Mouse (Mus musculus) embryonic facial prominence, embryonic 13.5 days (tissue): ENCODE data around the gene Capn11. TPM values are rescaled to one million over a fixed set of nuclear protein-coding genes. Genes with fewer than 3 reads are reported as not detected.

Experiments
- ATAC-seq: fragments of 200-750 bp; cut with Nextera tagmentation; 2 replicates; pipeline ENCODE4 v1.8.0; 2017; ENCODE audit warnings: low read depth; ENCODE audit not compliant: insufficient number of reproducible peaks, insufficient read depth, low FRiP score, low TSS enrichment
- H3K27ac ChIP-seq: fragments of 300-500 bp; sonication (generic); 2 replicates; pipeline ENCODE4 v1.5.1; 2015; ENCODE audit warnings: moderate library complexity, mild to moderate bottlenecking, inconsistent platforms
- H3K27me3 ChIP-seq: fragments of 300-500 bp; sonication (generic); 2 replicates; pipeline ENCODE4 v1.6.1; 2015; ENCODE audit warnings: mild to moderate bottlenecking, inconsistent platforms
- H3K36me3 ChIP-seq: fragments of 300-500 bp; sonication (generic); 2 replicates; pipeline ENCODE4 v1.6.1; 2015; ENCODE audit warnings: mild to moderate bottlenecking, inconsistent platforms
- H3K4me1 ChIP-seq: fragments of 300-500 bp; sonication (generic); 2 replicates; pipeline ENCODE4 v1.6.1; 2015; ENCODE audit warnings: inconsistent platforms
- H3K4me2 ChIP-seq: fragments of 300-500 bp; sonication (generic); 2 replicates; pipeline ENCODE4 v1.6.1; 2015; ENCODE audit warnings: moderate library complexity, mild to moderate bottlenecking, inconsistent platforms
- H3K4me3 ChIP-seq: fragments of 300-500 bp; sonication (generic); 2 replicates; pipeline ENCODE4 v1.5.1; 2015; ENCODE audit warnings: mild to moderate bottlenecking, inconsistent platforms
- H3K9ac ChIP-seq: fragments of 300-500 bp; sonication (generic); 2 replicates; pipeline ENCODE4 v1.6.1; 2015; ENCODE audit warnings: mild to moderate bottlenecking, inconsistent platforms
- H3K9me3 ChIP-seq: fragments of 300-500 bp; sonication (generic); 2 replicates; pipeline ENCODE4 v1.6.1; 2016; ENCODE audit warnings: inconsistent platforms
- whole genome bisulfite sequencing: fragments of 180-500 bp; shearing (Covaris S2); methylation state at CpG from one replicate; pipeline ENCODE4 v1.1.7; 2015; ENCODE audit warnings: mixed read lengths; 5-methylcytosine and 5-hydroxymethylcytosine counted together
- polyA plus RNA-seq: library from polyadenylated mRNA; unstranded; fragments of >200 nt; fragmentation: Nextera tagmentation; extraction: Ambion mirVana; gene quantifications from 2 replicates; pipeline ENCODE4 v1.2.1, GENCODE M21; 2015

Capn11 gene
- 0.63 and 0.84 TPM in 2 replicates for polyA plus RNA-seq

DNA sequence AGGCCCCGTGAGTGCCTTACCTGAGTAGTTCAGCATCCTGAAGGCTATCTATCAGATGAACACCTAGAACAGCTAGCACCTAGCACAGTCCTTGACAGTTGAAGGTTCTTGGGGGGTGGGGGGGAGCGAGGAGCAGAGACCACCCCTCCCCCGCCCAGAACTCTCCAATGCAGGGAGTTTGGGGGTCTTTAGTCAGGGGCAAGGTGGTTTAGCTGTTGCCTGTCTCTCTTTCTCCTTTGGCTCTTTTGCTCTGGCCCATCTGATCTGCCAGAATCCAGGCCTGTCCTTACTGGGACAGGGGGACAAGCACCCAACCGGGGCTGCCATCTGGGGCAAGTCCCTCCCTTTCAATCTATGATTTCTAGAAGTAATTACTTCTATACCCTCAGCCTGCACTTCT, at the start of gene Capn11:
Capn11 (minus strand) TSS at position 101 of the 400 bp plus-strand sequence.
- H3K27ac ChIP-seq = no peak within 1 kb of the TSS
- no peaks in the 10 kb centered on the region for H3K27me3 ChIP-seq
- 0 out of 2 replicates have a peak, but pooled peaks cover 3% of the 10 kb centered on the region for H3K4me1 ChIP-seq
- no peak within 1 kb of the TSS for H3K4me2 ChIP-seq
- H3K9ac ChIP-seq = 0 out of 2 replicates have a peak within 1 kb of the TSS, but pooled peaks have one; percentile 3
- ATAC-seq = no peak
- H3K36me3 ChIP-seq = peaks cover 31% of the 10 kb centered on the region
- H3K4me3 ChIP-seq = no peak within 1 kb of the TSS
- 81% methylated on average over 4 of the region's 4 CpGs for WGBS
- no peaks in the 10 kb centered on the region for H3K9me3 ChIP-seq

DNA sequence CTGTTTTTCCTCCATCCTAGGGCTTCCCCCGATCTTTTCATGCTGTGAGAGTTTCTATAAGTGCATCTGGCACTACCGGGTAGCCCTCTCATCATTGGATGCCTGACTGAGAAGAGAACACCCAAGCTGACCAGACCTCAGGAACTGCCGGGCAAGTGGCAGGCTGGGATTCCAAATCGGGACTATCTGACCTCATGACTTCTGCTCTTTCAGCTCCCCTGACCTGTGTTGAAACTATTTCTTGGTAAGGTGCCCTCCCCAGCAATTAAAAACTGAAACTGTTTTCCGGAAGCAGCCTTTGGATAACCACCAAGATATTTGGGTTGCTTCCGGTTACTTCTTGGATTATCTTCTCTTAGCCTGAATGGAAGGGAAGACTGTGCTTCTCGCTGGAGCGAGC, 49.1 kb upstream of the Capn11 start:
- no peak for ATAC-seq
- Histone ChIP-seq H3K27me3 (no peaks in the 10 kb centered on the region), H3K9ac (no peak overlapping the region), H3K4me2 (no peak overlapping the region), H3K9me3 (no peaks in the 10 kb centered on the region), H3K4me1 (no peaks in the 10 kb centered on the region), H3K4me3 (no peak overlapping the region), H3K27ac (no peak overlapping the region), H3K36me3 (no peaks in the 10 kb centered on the region)
- 82% methylated on average over 8 of the region's 8 CpGs for WGBS

DNA sequence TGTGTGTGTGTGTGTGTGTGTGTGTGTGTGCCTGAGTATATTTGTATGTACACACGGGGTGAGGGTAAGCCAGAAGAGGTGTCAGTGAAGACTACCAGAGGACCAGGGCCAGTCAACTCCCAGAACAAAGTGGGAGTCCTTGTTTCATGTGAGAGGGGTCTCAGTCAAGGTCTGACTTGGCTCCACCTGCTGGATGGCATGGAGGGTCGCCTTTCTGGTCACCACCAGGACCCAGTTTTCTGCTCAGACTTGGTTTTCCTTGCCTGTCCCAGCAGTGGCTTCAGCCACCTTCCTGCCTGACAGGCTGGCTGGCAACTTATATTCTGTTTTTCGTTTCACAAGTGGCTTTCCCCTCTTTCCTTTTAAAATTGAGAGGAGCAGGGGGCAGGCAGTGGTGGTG, 48.3 kb upstream of the Capn11 start:
- Histone ChIP-seq H3K9me3 (no peaks in the 10 kb centered on the region), H3K36me3 (no peaks in the 10 kb centered on the region), H3K27ac (no peak overlapping the region), H3K9ac (no peak overlapping the region), H3K4me3 (no peak overlapping the region), H3K4me1 (no peaks in the 10 kb centered on the region), H3K27me3 (no peaks in the 10 kb centered on the region), H3K4me2 (no peak overlapping the region)
- ATAC-seq = no peak
- 24% methylated on average over 3 of the region's 3 CpGs for WGBS

DNA sequence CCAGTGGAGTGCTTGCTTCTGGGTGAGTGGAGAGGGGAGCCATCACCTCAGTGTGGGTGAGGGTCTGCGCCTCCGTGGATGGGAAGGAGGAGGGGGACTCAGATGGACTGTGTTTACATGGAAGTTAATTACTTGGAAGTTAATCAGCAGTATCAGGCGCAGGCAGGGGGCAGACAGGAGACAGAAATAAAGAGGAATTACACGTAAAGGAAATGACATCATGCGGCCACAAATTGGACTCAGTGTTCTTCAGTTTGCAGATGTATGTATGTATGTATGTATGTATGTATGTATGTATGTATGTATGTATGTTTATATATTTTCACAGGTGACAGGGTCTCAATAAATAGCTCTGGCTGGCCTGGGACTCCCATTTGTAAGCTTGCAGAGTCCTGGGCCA, 47.7 kb upstream of the Capn11 start:
- no peak overlapping the region for H3K9ac ChIP-seq
- H3K4me2 ChIP-seq = no peak overlapping the region
- WGBS = 66% methylated on average over 5 of the region's 5 CpGs
- no peaks in the 10 kb centered on the region for H3K9me3 ChIP-seq
- H3K36me3 ChIP-seq = no peaks in the 10 kb centered on the region
- H3K27ac ChIP-seq = no peak overlapping the region
- no peaks in the 10 kb centered on the region for H3K27me3 ChIP-seq
- H3K4me1 ChIP-seq = no peaks in the 10 kb centered on the region
- ATAC-seq = no peak
- no peak overlapping the region for H3K4me3 ChIP-seq

DNA sequence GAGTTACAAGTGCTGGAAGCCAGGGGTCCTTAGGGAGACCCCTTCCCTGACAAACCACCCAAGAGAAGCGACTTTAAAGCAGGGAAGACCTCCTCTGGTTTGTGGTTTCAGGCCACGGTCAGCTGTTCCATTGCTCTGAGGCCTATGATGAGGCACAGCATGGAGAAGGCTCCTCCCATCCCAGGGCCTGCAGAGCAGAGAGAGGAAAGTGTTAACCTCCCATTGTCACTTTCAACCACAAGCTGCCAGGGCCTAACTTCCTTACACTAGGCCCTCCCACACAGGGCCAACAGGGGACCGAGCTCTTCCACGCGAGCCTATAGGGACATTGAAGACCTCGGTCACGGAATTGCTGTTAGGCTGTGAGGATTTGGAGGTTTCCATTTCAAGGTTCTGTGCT, 44.1 kb upstream of the Capn11 start:
- Histone ChIP-seq H3K4me2 (no peak overlapping the region), H3K27me3 (no peaks in the 10 kb centered on the region), H3K9ac (no peak overlapping the region), H3K9me3 (no peaks in the 10 kb centered on the region), H3K36me3 (peaks cover 15% of the 10 kb centered on the region), H3K4me1 (peaks cover 17% of the 10 kb centered on the region; the same call in 1 of the 2 replicates), H3K4me3 (no peak overlapping the region), H3K27ac (0 out of 2 replicates have a peak overlapping the region, but pooled peaks have one; percentile 14)
- no peak for ATAC-seq
- WGBS = 53% methylated on average over 7 of the region's 7 CpGs

DNA sequence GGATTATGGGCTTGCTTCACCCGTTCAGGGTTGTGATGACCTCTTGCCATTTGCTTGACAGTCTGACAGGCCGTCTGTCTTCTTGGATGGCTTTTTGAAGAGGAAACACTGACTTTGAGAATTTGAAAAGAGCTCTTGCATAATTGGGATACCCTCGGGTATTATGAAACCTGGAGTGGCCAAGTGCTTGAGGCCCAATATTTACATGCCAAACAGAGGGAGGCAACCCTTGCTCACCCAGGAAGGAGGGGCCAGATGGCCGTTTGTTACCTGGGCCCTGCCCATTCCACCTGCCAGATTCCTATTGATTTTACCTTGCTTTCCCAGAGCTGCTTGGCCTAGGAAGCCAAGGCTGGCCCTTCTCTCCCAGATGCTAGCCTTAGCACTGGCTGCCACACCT, 43.1 kb upstream of the Capn11 start:
- Histone ChIP-seq H3K36me3 (peaks cover 22% of the 10 kb centered on the region), H3K4me1 (peaks cover 17% of the 10 kb centered on the region; the same call in 1 of the 2 replicates), H3K9ac (no peak overlapping the region), H3K9me3 (no peaks in the 10 kb centered on the region), H3K27me3 (no peaks in the 10 kb centered on the region), H3K27ac (no peak overlapping the region), H3K4me3 (no peak overlapping the region), H3K4me2 (no peak overlapping the region)
- 60% methylated on average over 4 of the region's 4 CpGs for WGBS
- ATAC-seq = no peak

DNA sequence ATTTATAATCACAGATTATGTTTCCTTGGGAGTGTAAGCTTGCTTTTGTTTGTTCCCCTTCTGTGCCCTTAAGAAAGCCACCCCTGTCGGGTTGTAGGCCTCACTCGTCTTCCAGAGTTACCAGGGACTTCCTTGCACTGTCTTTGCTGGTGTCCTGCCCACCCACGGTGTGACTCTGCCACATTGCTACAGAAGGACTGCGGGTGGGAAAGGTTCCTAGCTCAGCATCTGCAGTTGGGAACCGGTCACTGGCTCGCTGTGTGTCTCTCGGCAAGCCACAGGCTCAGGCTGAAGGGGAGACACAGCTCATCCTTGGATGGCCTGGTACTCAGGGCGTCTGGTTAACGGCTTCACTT, 42.1 kb upstream of the Capn11 start:
- Histone ChIP-seq H3K9ac (0 out of 2 replicates have a peak overlapping the region, but pooled peaks have one; percentile 40), H3K27me3 (no peaks in the 10 kb centered on the region), H3K4me2 (no peak overlapping the region), H3K36me3 (peaks cover 31% of the 10 kb centered on the region), H3K4me3 (no peak overlapping the region), H3K27ac (peak overlapping the region; percentile 34; the same call in 1 of the 2 replicates), H3K9me3 (no peaks in the 10 kb centered on the region), H3K4me1 (peaks cover 17% of the 10 kb centered on the region; the same call in 1 of the 2 replicates)
- 59% methylated on average over 9 of the region's 9 CpGs for WGBS
- ATAC-seq = no peak

DNA sequence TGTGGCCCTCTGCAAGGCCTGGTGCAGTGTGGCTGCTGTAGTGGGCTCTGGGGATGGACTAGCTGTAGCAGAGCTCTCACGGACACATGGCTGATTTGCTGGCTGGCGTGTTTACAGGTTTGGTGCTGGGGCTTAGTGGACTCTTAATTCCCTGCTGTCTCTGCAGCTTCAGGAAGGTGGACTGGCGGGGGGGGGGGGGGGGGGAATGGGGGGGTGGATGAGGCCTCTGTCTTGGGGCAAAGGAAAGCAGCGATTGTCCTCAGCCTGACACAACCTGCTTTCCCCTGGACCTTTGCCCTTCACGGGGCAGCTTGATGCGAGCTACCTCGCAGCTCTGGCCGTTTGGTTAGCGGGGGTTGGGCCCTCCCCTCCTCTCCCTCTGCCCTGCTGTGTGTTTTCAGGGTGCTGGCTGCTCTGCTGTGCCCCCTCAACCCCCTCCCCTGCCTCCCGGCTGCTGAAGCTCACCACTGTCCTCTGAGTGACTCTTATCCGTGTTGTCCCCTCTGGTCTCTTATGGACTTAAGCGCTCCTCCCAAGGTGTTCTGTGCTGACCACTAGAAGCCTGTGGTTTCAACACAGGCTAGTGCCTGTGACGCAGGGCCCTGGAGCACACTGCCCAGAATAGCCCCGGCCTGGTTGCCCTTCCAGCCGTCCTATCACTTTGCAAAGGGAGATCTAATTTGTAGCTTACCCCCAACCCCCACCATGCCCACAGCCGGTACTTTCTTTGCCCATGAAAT, 41.5 kb upstream of the Capn11 start:
- H3K27me3 ChIP-seq = no peaks in the 10 kb centered on the region
- no peak overlapping the region for H3K4me2 ChIP-seq
- peak overlapping the region; percentile 34; the same call in 1 of the 2 replicates for H3K27ac ChIP-seq
- peaks cover 32% of the 10 kb centered on the region for H3K36me3 ChIP-seq
- H3K4me3 ChIP-seq = no peak overlapping the region
- 0 out of 2 replicates have a peak overlapping the region, but pooled peaks have one; percentile 40 for H3K9ac ChIP-seq
- no peak for ATAC-seq
- H3K9me3 ChIP-seq = no peaks in the 10 kb centered on the region
- 54% methylated on average over 9 of the region's 16 CpGs for WGBS
- H3K4me1 ChIP-seq = peaks cover 17% of the 10 kb centered on the region; the same call in 1 of the 2 replicates

DNA sequence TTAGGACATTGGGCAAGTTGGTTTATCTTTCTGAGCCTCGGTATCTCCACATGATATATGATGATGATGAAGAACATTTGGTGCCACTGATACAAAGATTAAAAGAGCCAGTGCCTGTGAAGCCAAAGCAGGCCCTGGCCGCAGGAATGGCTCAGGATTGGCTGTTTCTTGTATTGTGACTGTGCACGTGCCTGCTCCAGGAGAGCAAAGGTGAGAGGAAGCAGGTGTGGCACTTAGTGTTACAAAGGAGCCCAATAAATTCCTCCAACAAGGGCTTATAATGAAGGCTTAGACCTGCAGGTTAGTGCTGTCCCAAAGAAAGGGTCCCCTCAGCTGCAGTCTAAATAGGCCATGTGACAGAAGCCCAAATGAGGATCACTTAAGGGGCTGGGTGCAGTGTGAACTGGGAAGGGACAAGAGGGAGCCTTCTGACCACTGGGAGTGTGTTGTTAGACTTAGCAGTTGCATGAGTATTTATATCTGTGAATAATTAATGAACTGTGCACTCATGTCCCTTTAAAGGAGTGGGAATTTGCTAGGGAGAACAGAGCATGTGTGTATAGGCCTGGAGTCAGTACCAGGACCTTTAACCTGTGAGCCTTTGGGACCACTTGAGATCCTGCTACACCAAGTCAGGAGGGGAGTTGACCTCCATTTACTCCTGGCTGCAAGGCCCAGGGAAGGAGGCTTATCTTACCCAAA, 40.1 kb upstream of the Capn11 start:
- no peak overlapping the region for H3K9ac ChIP-seq
- H3K4me3 ChIP-seq = no peak overlapping the region
- no peaks in the 10 kb centered on the region for H3K9me3 ChIP-seq
- H3K4me2 ChIP-seq = no peak overlapping the region
- H3K27me3 ChIP-seq = no peaks in the 10 kb centered on the region
- no peak for ATAC-seq
- WGBS = 94% methylated on average over 3 of the region's 3 CpGs
- peaks cover 17% of the 10 kb centered on the region; the same call in 1 of the 2 replicates for H3K4me1 ChIP-seq
- peaks cover 32% of the 10 kb centered on the region for H3K36me3 ChIP-seq
- H3K27ac ChIP-seq = no peak overlapping the region

DNA sequence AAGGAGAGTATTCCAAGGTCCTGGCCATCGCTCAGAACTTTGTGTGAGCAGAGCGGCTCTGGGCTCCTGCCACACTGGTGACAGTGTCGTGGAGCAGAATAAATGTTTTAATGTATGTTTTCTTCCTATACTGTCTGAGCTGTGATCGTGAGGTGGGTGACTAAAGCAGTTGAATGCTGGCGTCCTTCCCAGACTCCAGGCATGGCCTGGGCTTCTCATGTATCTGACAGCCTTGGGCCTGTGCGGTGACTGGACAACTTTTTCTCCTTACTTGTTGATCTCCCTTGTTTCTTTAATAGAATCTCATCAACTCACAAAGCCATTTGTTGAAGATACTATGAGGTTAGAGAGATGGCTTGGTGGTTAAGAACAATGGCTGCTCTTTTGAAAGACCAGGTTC, 39.2 kb upstream of the Capn11 start:
- peaks cover 22% of the 10 kb centered on the region; the same call in 1 of the 2 replicates for H3K4me1 ChIP-seq
- H3K36me3 ChIP-seq = peaks cover 32% of the 10 kb centered on the region
- H3K4me3 ChIP-seq = no peak overlapping the region
- no peak for ATAC-seq
- no peaks in the 10 kb centered on the region for H3K27me3 ChIP-seq
- WGBS = 82% methylated on average over 6 of the region's 6 CpGs
- no peak overlapping the region for H3K4me2 ChIP-seq
- no peak overlapping the region for H3K9ac ChIP-seq
- H3K27ac ChIP-seq = no peak overlapping the region
- no peaks in the 10 kb centered on the region for H3K9me3 ChIP-seq

DNA sequence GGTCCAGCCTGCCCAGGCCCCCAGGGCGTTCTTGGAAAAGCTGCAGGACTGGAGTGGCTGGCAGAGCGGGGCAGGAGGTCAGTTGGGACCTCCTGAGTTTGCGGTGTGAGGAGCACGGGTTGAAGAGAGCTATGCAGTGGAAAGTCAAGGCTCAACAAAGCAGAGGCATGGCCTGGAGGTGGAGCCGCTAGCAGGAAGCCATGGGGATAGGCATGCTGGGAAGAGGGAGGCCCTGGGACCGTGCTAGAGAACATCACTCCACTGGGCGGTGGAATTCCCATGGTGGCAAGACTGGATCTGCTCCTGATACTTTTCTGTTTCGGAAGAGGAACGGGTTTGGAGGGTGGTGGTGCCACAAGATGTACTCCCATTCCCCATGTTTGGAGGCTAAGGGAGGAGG, 37.9 kb upstream of the Capn11 start:
- Histone ChIP-seq H3K36me3 (peaks cover 32% of the 10 kb centered on the region), H3K9ac (no peak overlapping the region), H3K4me1 (peaks cover 27% of the 10 kb centered on the region; the same call in 1 of the 2 replicates), H3K27ac (peak overlapping the region; percentile 23; the same call in 1 of the 2 replicates), H3K4me2 (no peak overlapping the region), H3K9me3 (no peaks in the 10 kb centered on the region), H3K4me3 (no peak overlapping the region), H3K27me3 (no peaks in the 10 kb centered on the region)
- ATAC-seq = no peak
- 86% methylated on average over 9 of the region's 9 CpGs for WGBS
